Mouse (Mus musculus) heart, adult 2 months (tissue): Measurements from ENCODE around the gene Mfng. TPM values are rescaled to one million over a fixed set of nuclear protein-coding genes. Genes with fewer than 3 reads are reported as not detected.
A peak's percentile ranks its signal among the peaks of the same experiment; 100 is the strongest.

Experiments
- DNase-seq, 2 experiments: peaks; one replicate each; pipeline ENCODE4 v3.0.0; 2021
- H3K27ac ChIP-seq: fragments of 200-600 bp; 2 replicates; pipeline ENCODE4 v1.8.1; 2022
- H3K27me3 ChIP-seq: fragments of 200-500 bp; 2 replicates; pipeline ENCODE4 v1.6.1; 2012; ENCODE audit warnings: mild to moderate bottlenecking, low read length, inconsistent platforms, mixed read lengths; ENCODE audit not compliant: control insufficient read depth, insufficient read depth
- H3K36me3 ChIP-seq: fragments of 200-500 bp; 2 replicates; pipeline ENCODE4 v1.6.1; 2012; ENCODE audit warnings: low read length, inconsistent platforms; ENCODE audit not compliant: control insufficient read depth, insufficient read depth
- H3K4me1 ChIP-seq: fragments of 200-500 bp; 2 replicates; pipeline ENCODE4 v1.6.1; 2011; ENCODE audit warnings: low read length; ENCODE audit not compliant: control insufficient read depth, insufficient read depth
- H3K4me3 ChIP-seq: fragments of 200-600 bp; 2 replicates; pipeline ENCODE4 v1.8.1; 2022
- H3K79me2 ChIP-seq: fragments of 200-500 bp; replicated peaks from 2 replicates; pipeline ENCODE4 v1.6.1; 2012; ENCODE audit warnings: mild to moderate bottlenecking, inconsistent platforms, low read length, moderate library complexity, mixed read lengths; ENCODE audit not compliant: control insufficient read depth, insufficient read depth
- H3K9ac ChIP-seq: fragments of 200-500 bp; 2 replicates; pipeline ENCODE4 v1.6.1; 2012; ENCODE audit warnings: low read depth, mild to moderate bottlenecking, control low read depth, inconsistent platforms, low read length, mixed read lengths
- CTCF ChIP-seq: fragments of 200-600 bp; IDR thresholded peaks from 2 replicates; pipeline ENCODE4 v1.8.1; 2022; ENCODE audit warnings: antibody characterized with exemption, mild to moderate bottlenecking, moderate library complexity
- EP300 ChIP-seq: fragments of 200-500 bp; IDR thresholded peaks from 2 replicates; pipeline ENCODE4 v1.6.1; 2011; ENCODE audit warnings: low read depth, low read length, control low read depth; ENCODE audit not compliant: insufficient read depth
- POLR2A ChIP-seq: fragments of 200-500 bp; IDR thresholded peaks from 2 replicates; pipeline ENCODE4 v1.6.1; 2011; ENCODE audit warnings: mild to moderate bottlenecking, low read depth, low read length, control low read depth; ENCODE audit not compliant: insufficient read depth
- whole genome bisulfite sequencing: fragments of 180-500 bp; shearing (Covaris S2); methylation state at CpG from one replicate; pipeline ENCODE4 v1.1.7; 2018; 5-methylcytosine and 5-hydroxymethylcytosine counted together
- intact Hi-C: fragments of 180-260 bp; cut with DNase I; formaldehyde crosslinking; loops from one replicate; pipeline ENCODE4 v1.15.1; 2025
- long read RNA-seq: library from polyadenylated mRNA; stranded (forward); transcript quantifications from one replicate; pipeline ENCODE4 v2.0.0, GENCODE M21; 2021
- polyA plus RNA-seq: library from polyadenylated mRNA; depleted of rRNA; stranded (reverse); fragments of >200 nt; gene quantifications from 2 replicates; pipeline ENCODE4 v1.2.3, GENCODE M21; 2012; rRNA removed
- total RNA-seq, 2 experiments: library from RNA; stranded (reverse); gene quantifications; 2 replicates each; pipeline ENCODE4 v1.2.3; 2021

Mfng gene
- total RNA-seq (10 to 100 TPM; 11.1 to 11.6 TPM), polyA plus RNA-seq (15.0 and 19.1 TPM in 2 replicates)
- long read RNA-seq, transcript Mfng-201 (8 exons, 1,865 nt): major isoform, 9 of 10 reads
- long read RNA-seq, partial matches to known transcripts: 0 of 10 reads
- long read RNA-seq, other reads (novel, unspliced or antisense): 1 of 10 reads

GRCm38 (mm10) chr15:78773290-78773729 is at the start of gene Mfng:
Gene Mfng, minus strand, starts transcription at chr15:78773475.
- intact Hi-C loops: loop anchor here (1.0 kb wide), 1 partner anchor 13 kb away; no protein-coding TSS in a partner anchor
- Histone ChIP-seq H3K4me1 (peaks cover 4% of the 10 kb centered on the region), H3K27ac (peak within 1 kb of the TSS; percentile 81), H3K9ac (peak within 1 kb of the TSS; percentile 73), H3K27me3 (no peaks in the 10 kb centered on the region), H3K36me3 (no peaks in the 10 kb centered on the region), H3K79me2 (no peaks in the 10 kb centered on the region), H3K4me3 (peak within 1 kb of the TSS; percentile 59)
- peak; percentile 62; the same call in 1 of the 2 replicates for TF ChIP-seq POLR2A
- TF ChIP-seq CTCF: peak; percentile 18; the same call in 1 of the 2 replicates
- no peak for TF ChIP-seq EP300
- DNase-seq: peak; percentile 84 to 90
- 5% methylated on average over 11 of the region's 11 CpGs for whole genome bisulfite sequencing

DNA sequence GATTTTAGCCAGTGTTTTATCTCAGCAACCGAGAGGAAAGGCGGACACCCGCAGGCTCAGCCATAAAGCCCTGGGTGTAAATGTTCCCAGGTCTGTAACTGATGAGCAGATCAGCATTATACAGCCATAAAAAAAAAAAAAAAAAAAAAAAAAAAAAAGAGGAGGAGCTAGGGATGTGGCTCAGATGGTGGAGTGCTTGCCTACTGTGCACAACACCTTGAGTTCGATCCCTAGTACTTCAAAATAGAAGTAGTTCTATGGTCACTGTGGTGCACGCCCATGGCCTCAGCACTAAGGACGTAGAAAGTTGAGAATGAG is 42.8 kb upstream of the Mfng start:
- TF ChIP-seq EP300: 0 out of 2 replicates have a peak, but pooled peaks have one; percentile 14
- TF ChIP-seq POLR2A: no peak
- no peak for TF ChIP-seq CTCF
- WGBS: 43% methylated on average over 6 of the region's 6 CpGs
- Histone ChIP-seq H3K27me3 (no peaks in the 10 kb centered on the region), H3K4me3 (no peak overlapping the region), H3K36me3 (no peaks in the 10 kb centered on the region), H3K4me1 (peaks cover 13% of the 10 kb centered on the region), H3K79me2 (no peaks in the 10 kb centered on the region), H3K27ac (peak overlapping the region; percentile 69), H3K9ac (no peak overlapping the region)
- DNase-seq: no peak
- intact Hi-C loops: loop anchor here (5.0 kb wide), 1 partner anchor 36 kb away; no protein-coding TSS in a partner anchor

- Histone ChIP-seq H3K36me3 (no peaks in the 10 kb centered on the region), H3K27ac (peak overlapping the region; percentile 69), H3K4me1 (peaks cover 13% of the 10 kb centered on the region), H3K79me2 (no peaks in the 10 kb centered on the region), H3K4me3 (no peak overlapping the region), H3K27me3 (no peaks in the 10 kb centered on the region), H3K9ac (no peak overlapping the region)
- TF ChIP-seq POLR2A (no peak), EP300 (0 out of 2 replicates have a peak, but pooled peaks have one; percentile 37)
- DNase-seq: peak in 1 of 2 experiments; percentile 58
- WGBS: 21% methylated on average over 11 of the region's 11 CpGs
- intact Hi-C loops: loop anchor here (5.0 kb wide), 1 partner anchor 37 kb away; no protein-coding TSS in a partner anchor
Observed at GRCm38 (mm10) chr15:78815314-78816073, 42.2 kb upstream of the Mfng start.

- Histone ChIP-seq H3K4me1 (peaks cover 17% of the 10 kb centered on the region), H3K9ac (no peak overlapping the region), H3K36me3 (no peaks in the 10 kb centered on the region), H3K27ac (no peak overlapping the region), H3K27me3 (no peaks in the 10 kb centered on the region), H3K79me2 (no peaks in the 10 kb centered on the region), H3K4me3 (no peak overlapping the region)
- intact Hi-C loops: no loop called here
- WGBS: 80% methylated on average over 4 of the region's 4 CpGs
- no peak for TF ChIP-seq EP300
- TF ChIP-seq CTCF: no peak
- TF ChIP-seq POLR2A: no peak
- DNase-seq: no peak
Observed at GRCm38 (mm10) chr15:78813603-78814002, 40.3 kb upstream of the Mfng start.

GRCm38 (mm10) chr15:78810146-78810545 is 36.9 kb upstream of the Mfng start:
- no peak for DNase-seq
- Histone ChIP-seq H3K4me3 (no peak overlapping the region), H3K27ac (no peak overlapping the region), H3K79me2 (no peaks in the 10 kb centered on the region), H3K4me1 (peaks cover 7% of the 10 kb centered on the region), H3K36me3 (no peaks in the 10 kb centered on the region), H3K9ac (no peak overlapping the region), H3K27me3 (no peaks in the 10 kb centered on the region)
- TF ChIP-seq POLR2A: no peak
- 36% methylated on average over 9 of the region's 9 CpGs for WGBS
- intact Hi-C loops: no loop called here

DNA sequence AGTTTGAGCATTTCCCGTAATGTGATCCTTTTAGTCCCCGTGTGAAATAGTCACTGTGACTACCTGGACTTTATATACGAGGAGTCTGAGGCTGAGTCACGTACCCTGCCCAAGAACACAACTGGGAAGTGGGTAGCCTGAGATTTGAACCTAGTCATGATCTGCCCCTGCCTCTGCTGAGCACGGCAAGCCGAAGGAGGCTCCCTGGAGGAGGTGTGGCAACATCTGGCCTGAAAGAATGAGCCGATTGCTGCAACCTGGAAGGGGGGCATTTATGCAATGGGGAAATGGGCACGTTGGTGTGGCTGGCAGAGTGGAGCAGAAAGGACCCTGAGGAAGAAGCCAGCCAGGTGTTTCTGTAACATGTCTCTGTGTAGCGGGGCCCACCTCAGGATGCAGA is 36.5 kb upstream of the Mfng start:
- intact Hi-C loops: no loop called here
- Histone ChIP-seq H3K9ac (no peak overlapping the region), H3K79me2 (no peaks in the 10 kb centered on the region), H3K36me3 (no peaks in the 10 kb centered on the region), H3K4me3 (no peak overlapping the region), H3K27ac (no peak overlapping the region), H3K4me1 (peaks cover 9% of the 10 kb centered on the region), H3K27me3 (no peaks in the 10 kb centered on the region)
- TF ChIP-seq POLR2A (no peak), CTCF (no peak), EP300 (no peak)
- DNase-seq: no peak
- 28% methylated on average over 9 of the region's 9 CpGs for WGBS
